Mouse (Mus musculus) forebrain, embryonic 10.5 days (tissue): ENCODE data around the gene Sohlh2. TPM values are rescaled to one million over a fixed set of nuclear protein-coding genes. Genes with fewer than 3 reads are reported as not detected.
A peak's percentile ranks its signal among the peaks of the same experiment; 100 is the strongest.

Source experiments
- DNase-seq: peaks from one replicate; pipeline ENCODE4 v3.0.0-alpha.2; 2017; ENCODE audit warnings: low spot score; ENCODE audit errors: extremely low spot score
- H3K27ac ChIP-seq: fragments of 300-500 bp; sonication (generic); 2 replicates; pipeline ENCODE4 v1.5.1; 2016; ENCODE audit warnings: mild to moderate bottlenecking
- H3K27me3 ChIP-seq: fragments of 300-500 bp; sonication (generic); 2 replicates; pipeline ENCODE4 v1.6.1; 2016; ENCODE audit warnings: mild to moderate bottlenecking; ENCODE audit not compliant: poor library complexity, severe bottlenecking
- H3K36me3 ChIP-seq: fragments of 300-500 bp; sonication (generic); replicated peaks from 2 replicates; pipeline ENCODE4 v1.6.1; 2016; ENCODE audit warnings: mild to moderate bottlenecking, moderate library complexity
- H3K4me1 ChIP-seq: fragments of 300-500 bp; sonication (generic); 2 replicates; pipeline ENCODE4 v1.6.1; 2016
- H3K4me3 ChIP-seq: fragments of 300-500 bp; sonication (generic); 2 replicates; pipeline ENCODE4 v1.5.1; 2016; ENCODE audit warnings: mild to moderate bottlenecking, moderate library complexity
- H3K9me3 ChIP-seq: fragments of 300-500 bp; sonication (generic); 2 replicates; pipeline ENCODE4 v1.6.1; 2016; ENCODE audit warnings: mild to moderate bottlenecking, moderate library complexity
- WGBS: fragments of 180-500 bp; shearing (Covaris S2); methylation state at CpG from one replicate; pipeline ENCODE4 v1.1.7; 2016; 5-methylcytosine and 5-hydroxymethylcytosine counted together
- polyA plus RNA-seq: library from polyadenylated mRNA; unstranded; fragments of >200 nt; fragmentation: Nextera tagmentation; extraction: Ambion mirVana; gene quantifications from 2 replicates; pipeline ENCODE4 v1.2.1, GENCODE M21; 2016

The Sohlh2 gene
- not detected in 2 replicates for polyA plus RNA-seq

GRCm38 (mm10) chr3:55181766-55182165, at the start of gene Sohlh2:
Sohlh2 (plus strand) TSS chr3:55182028.
- no peaks in the 10 kb centered on the region for H3K27me3 ChIP-seq
- H3K9me3 ChIP-seq = peaks cover 10% of the 10 kb centered on the region
- DNase-seq = no peak
- no peak within 1 kb of the TSS for H3K4me3 ChIP-seq
- 0 out of 2 replicates have a peak, but pooled peaks cover 4% of the 10 kb centered on the region for H3K36me3 ChIP-seq
- no peak within 1 kb of the TSS for H3K27ac ChIP-seq
- peaks cover 12% of the 10 kb centered on the region for H3K4me1 ChIP-seq
- 94% methylated on average over 22 of the region's 22 CpGs for WGBS

GRCm38 (mm10) chr3:55137039-55137438, 44.8 kb upstream of the Sohlh2 start, which contains the start of gene Ccdc169:
Ccdc169 (plus strand) TSS chr3:55137339.
- peaks cover 69% of the 10 kb centered on the region for H3K36me3 ChIP-seq

GRCm38 (mm10) chr3:55139837-55140236, 42.0 kb upstream of the Sohlh2 start:
- peaks cover 41% of the 10 kb centered on the region for H3K36me3 ChIP-seq
- no peak for DNase-seq
- H3K27ac ChIP-seq = no peak overlapping the region
- H3K4me3 ChIP-seq = no peak overlapping the region
- H3K4me1 ChIP-seq = no peaks in the 10 kb centered on the region
- no peaks in the 10 kb centered on the region for H3K27me3 ChIP-seq
- WGBS = 93% methylated on average over 12 of the region's 12 CpGs
- H3K9me3 ChIP-seq = no peaks in the 10 kb centered on the region

More at GRCm38 (mm10) chr3:55137039-55137438, 44.8 kb upstream of the Sohlh2 start, which contains the start of gene Ccdc169:
- no peak for DNase-seq
- no peaks in the 10 kb centered on the region for H3K9me3 ChIP-seq
- no peaks in the 10 kb centered on the region for H3K27me3 ChIP-seq
- H3K4me1 ChIP-seq = no peaks in the 10 kb centered on the region
- H3K27ac ChIP-seq = no peak within 1 kb of the TSS
- no peak within 1 kb of the TSS for H3K4me3 ChIP-seq

GRCm38 (mm10) chr3:55141401-55141800, 40.4 kb upstream of the Sohlh2 start:
- Histone ChIP-seq H3K4me3 (no peak overlapping the region), H3K4me1 (no peaks in the 10 kb centered on the region), H3K36me3 (peaks cover 26% of the 10 kb centered on the region), H3K9me3 (no peaks in the 10 kb centered on the region), H3K27ac (no peak overlapping the region), H3K27me3 (no peaks in the 10 kb centered on the region)
- WGBS = 80% methylated on average over 2 of the region's 2 CpGs
- DNase-seq = no peak

- WGBS = 75% methylated on average over 4 of the region's 4 CpGs
- Histone ChIP-seq H3K4me1 (peaks cover 10% of the 10 kb centered on the region), H3K27me3 (no peaks in the 10 kb centered on the region), H3K27ac (no peak overlapping the region), H3K36me3 (no peaks in the 10 kb centered on the region), H3K9me3 (no peaks in the 10 kb centered on the region), H3K4me3 (no peak overlapping the region)
- DNase-seq = no peak
Observed at GRCm38 (mm10) chr3:55144916-55145315, 36.9 kb upstream of the Sohlh2 start.

- no peaks in the 10 kb centered on the region for H3K27me3 ChIP-seq
- peaks cover 10% of the 10 kb centered on the region for H3K4me1 ChIP-seq
- 71% methylated on average over 6 of the region's 6 CpGs for WGBS
- no peaks in the 10 kb centered on the region for H3K36me3 ChIP-seq
- H3K9me3 ChIP-seq = no peaks in the 10 kb centered on the region
- no peak overlapping the region for H3K27ac ChIP-seq
- no peak for DNase-seq
- H3K4me3 ChIP-seq = no peak overlapping the region
Observed at GRCm38 (mm10) chr3:55146441-55146840, 35.4 kb upstream of the Sohlh2 start.

- Histone ChIP-seq H3K4me1 (peaks cover 10% of the 10 kb centered on the region), H3K27ac (no peak overlapping the region), H3K4me3 (no peak overlapping the region), H3K36me3 (no peaks in the 10 kb centered on the region), H3K9me3 (no peaks in the 10 kb centered on the region), H3K27me3 (no peaks in the 10 kb centered on the region)
- no peak for DNase-seq
- 88% methylated on average over 2 of the region's 2 CpGs for WGBS
Observed at GRCm38 (mm10) chr3:55147156-55147555, 34.7 kb upstream of the Sohlh2 start.

GRCm38 (mm10) chr3:55148091-55148490, 33.7 kb upstream of the Sohlh2 start:
- H3K36me3 ChIP-seq = no peaks in the 10 kb centered on the region
- H3K9me3 ChIP-seq = no peaks in the 10 kb centered on the region
- H3K4me3 ChIP-seq = no peak overlapping the region
- H3K27ac ChIP-seq = no peak overlapping the region
- no peaks in the 10 kb centered on the region for H3K27me3 ChIP-seq
- whole genome bisulfite sequencing = 34% methylated on average over 3 of the region's 3 CpGs
- no peak for DNase-seq
- peaks cover 10% of the 10 kb centered on the region for H3K4me1 ChIP-seq

- Histone ChIP-seq H3K36me3 (no peaks in the 10 kb centered on the region), H3K9me3 (no peaks in the 10 kb centered on the region), H3K27me3 (no peaks in the 10 kb centered on the region), H3K27ac (no peak overlapping the region), H3K4me3 (no peak overlapping the region), H3K4me1 (peaks cover 10% of the 10 kb centered on the region)
- peak; percentile 35 for DNase-seq
- 49% methylated on average over 7 of the region's 7 CpGs for WGBS
Observed at GRCm38 (mm10) chr3:55151656-55152433, 30.0 kb upstream of the Sohlh2 start.

- no peaks in the 10 kb centered on the region for H3K36me3 ChIP-seq
- no peaks in the 10 kb centered on the region for H3K9me3 ChIP-seq
- no peaks in the 10 kb centered on the region for H3K27me3 ChIP-seq
- H3K4me1 ChIP-seq = peaks cover 13% of the 10 kb centered on the region
- H3K4me3 ChIP-seq = no peak overlapping the region
- H3K27ac ChIP-seq = no peak overlapping the region
- no peak for DNase-seq
- 69% methylated on average over 6 of the region's 6 CpGs for WGBS
Observed at GRCm38 (mm10) chr3:55152673-55153334, 29.0 kb upstream of the Sohlh2 start.

GRCm38 (mm10) chr3:55154163-55154562, 27.7 kb upstream of the Sohlh2 start:
- Histone ChIP-seq H3K4me3 (no peak overlapping the region), H3K27ac (no peak overlapping the region), H3K27me3 (no peaks in the 10 kb centered on the region), H3K36me3 (no peaks in the 10 kb centered on the region), H3K4me1 (peaks cover 4% of the 10 kb centered on the region), H3K9me3 (no peaks in the 10 kb centered on the region)
- no peak for DNase-seq
- 89% methylated on average over 7 of the region's 7 CpGs for WGBS

GRCm38 (mm10) chr3:55157413-55157812, 24.4 kb upstream of the Sohlh2 start:
- 69% methylated on average over 5 of the region's 5 CpGs for WGBS
- Histone ChIP-seq H3K36me3 (no peaks in the 10 kb centered on the region), H3K4me3 (no peak overlapping the region), H3K4me1 (peaks cover 11% of the 10 kb centered on the region), H3K27ac (no peak overlapping the region), H3K9me3 (no peaks in the 10 kb centered on the region), H3K27me3 (no peaks in the 10 kb centered on the region)
- DNase-seq = no peak

GRCm38 (mm10) chr3:55161144-55161543, 20.7 kb upstream of the Sohlh2 start:
- 76% methylated on average over 7 of the region's 7 CpGs for WGBS
- no peaks in the 10 kb centered on the region for H3K36me3 ChIP-seq
- H3K27ac ChIP-seq = no peak overlapping the region
- H3K4me1 ChIP-seq = peaks cover 11% of the 10 kb centered on the region
- H3K9me3 ChIP-seq = no peaks in the 10 kb centered on the region
- DNase-seq = no peak
- H3K27me3 ChIP-seq = no peaks in the 10 kb centered on the region
- H3K4me3 ChIP-seq = no peak overlapping the region
